Mouse (Mus musculus) heart, postnatal 0 days (tissue): Measurements from ENCODE around the gene Gm42878.

Experiments used
- CTCF ChIP-seq: IDR thresholded peaks from 2 replicates; pipeline ENCODE4 v1.5.1; 2016; ENCODE audit warnings: antibody characterized with exemption, control low read depth, low read depth
- EP300 ChIP-seq: IDR thresholded peaks from 2 replicates; pipeline ENCODE4 v1.6.1; 2016; ENCODE audit warnings: antibody characterized with exemption, low read depth

DNA sequence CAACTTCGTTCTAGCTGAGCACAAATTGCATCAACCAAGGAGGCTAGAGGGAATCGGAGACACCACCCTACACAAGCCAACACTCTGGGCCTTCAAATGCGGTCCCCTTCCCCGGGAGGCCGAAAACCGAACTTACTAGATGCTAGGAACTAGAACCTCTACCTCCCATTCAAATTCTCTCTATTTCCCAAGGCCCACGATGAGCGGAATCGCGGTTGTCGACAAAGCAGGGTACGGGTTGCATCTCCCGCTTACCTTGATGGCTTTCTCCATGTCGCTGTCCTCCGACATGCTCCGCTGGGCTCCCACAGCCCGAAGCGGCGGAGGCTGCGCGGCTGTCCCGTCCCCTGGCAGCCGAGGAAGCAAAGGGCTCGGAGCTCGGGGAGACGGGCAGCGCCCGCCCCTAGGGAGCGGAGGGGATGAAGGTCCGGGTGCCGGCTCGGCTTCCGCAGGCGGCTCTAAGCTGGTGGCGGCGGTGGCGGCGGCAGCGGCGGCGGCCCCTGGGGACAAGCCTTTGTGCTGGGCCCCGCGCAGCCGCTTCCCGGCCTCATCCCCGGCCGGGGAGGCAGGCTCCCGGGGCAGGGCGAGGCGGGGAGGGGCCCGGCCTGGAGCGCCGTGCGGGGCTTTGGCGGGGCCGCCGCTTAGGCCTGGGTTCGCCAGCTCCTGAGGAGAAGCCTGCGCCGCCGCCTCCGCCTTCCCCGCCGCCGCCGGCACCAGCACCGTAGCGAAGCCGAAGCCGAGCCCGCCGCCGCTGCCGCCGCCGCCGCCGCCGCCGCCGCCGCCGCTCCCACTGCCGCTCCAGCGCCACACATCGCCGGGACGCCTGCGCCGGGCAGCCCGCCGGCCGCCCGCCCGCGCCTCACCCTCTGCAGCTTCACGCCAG is at the start of gene Gm42878, which contains the start of gene Adam1a:
- TF ChIP-seq CTCF (no peak), EP300 (no peak)
